Mouse (Mus musculus) CH12F3 (cell line): ENCODE measurements around the gene Tsen34.
"Not testable (repeated sequence)": the region's sequence is repeated elsewhere in the genome, so short reads cannot be mapped to it uniquely, and the experiment has no call there.

ENCODE experiments used
- in situ Hi-C: fragments of 300-500 bp; cut with MboI; formaldehyde crosslinking; loops from 2 replicates; pipeline ENCODE4 v1.14.3; 2020; ENCODE audit warnings: low sequenced_read_pairs

Gene Tsen34

GRCm38 (mm10) chr7:3685400-3686187 lies 7.1 kb upstream of the Tsen34 start:
- in situ Hi-C loops, result no loop called here

- in situ Hi-C loops, result no loop called here
Measured at GRCm38 (mm10) chr7:3691919-3692318, 744 bp upstream of the Tsen34 start.

DNA sequence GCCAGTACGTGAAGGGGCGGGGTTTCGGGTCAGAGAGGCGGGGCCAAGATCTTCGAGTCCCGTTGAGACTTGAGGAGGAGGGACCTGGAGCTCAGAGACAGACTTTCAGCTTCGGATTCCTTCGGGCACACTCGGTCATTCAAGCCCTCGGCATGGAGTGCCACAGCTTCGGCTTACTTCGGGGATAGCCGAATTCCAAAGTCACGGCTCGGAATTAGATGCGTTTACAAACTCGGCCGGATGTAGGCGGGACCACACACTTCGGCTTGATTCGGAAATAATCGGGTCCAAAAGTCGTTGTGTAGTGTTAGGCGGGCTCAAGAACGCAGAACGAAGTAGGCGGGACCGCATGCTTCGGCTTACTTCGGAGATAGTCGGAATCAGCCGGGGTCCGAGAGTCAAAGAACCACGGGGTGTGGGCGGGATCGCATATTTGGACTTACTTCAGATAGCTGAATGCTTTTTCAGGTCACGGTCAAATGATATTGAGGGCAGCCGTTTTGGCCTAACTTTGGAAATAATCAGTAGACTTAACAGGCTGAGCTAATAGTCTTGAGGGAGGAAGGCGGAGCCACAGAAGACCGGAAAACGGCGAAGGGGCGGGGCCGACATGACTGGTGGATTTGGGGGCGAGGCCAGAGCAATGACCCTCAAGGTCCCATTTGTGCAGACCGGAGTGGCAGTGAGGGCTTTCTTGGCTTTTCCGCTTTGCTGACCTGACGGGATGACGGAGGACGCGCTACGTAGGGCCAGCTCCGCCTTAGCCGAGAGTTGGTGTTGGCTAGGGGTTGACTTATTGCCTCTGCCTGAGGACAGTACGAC lies 535 bp downstream of the Tsen34 start, which contains the start of gene Mboat7:
Mboat7 (minus strand) TSS at position 537 of the 822 bp plus-strand sequence.
- in situ Hi-C loops, result no loop called here

GRCm38 (mm10) chr7:3693809-3694075 lies 1.1 kb downstream of the Tsen34 start:
- in situ Hi-C loops, result no loop called here

GRCm38 (mm10) chr7:3694076-3694948 lies 1.6 kb downstream of the Tsen34 start:
- in situ Hi-C loops, result no loop called here

- in situ Hi-C loops, result not testable (repeated sequence)
Measured at GRCm38 (mm10) chr7:3694949-3695305, 2.3 kb downstream of the Tsen34 start.

DNA sequence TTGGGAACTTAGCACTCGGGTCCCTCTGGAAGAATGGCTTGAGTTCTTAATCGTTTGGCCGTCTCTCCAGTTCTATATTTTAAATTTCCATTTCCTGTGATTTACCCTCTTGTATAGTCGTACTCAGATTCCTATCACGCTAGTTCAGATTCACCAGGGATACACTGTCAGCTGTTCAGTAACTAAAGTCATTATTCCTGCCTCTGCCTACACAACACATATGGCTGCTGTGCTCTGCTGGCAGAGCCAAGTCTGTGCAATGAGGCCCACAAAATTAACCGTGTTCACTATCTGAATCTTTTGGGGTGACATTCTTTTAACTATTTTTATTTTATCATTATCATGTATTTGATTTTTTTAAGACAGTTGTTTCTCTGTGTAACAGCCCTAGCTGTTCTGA lies 5.8 kb downstream of the Tsen34 start:
- in situ Hi-C loops, result no loop called here

DNA sequence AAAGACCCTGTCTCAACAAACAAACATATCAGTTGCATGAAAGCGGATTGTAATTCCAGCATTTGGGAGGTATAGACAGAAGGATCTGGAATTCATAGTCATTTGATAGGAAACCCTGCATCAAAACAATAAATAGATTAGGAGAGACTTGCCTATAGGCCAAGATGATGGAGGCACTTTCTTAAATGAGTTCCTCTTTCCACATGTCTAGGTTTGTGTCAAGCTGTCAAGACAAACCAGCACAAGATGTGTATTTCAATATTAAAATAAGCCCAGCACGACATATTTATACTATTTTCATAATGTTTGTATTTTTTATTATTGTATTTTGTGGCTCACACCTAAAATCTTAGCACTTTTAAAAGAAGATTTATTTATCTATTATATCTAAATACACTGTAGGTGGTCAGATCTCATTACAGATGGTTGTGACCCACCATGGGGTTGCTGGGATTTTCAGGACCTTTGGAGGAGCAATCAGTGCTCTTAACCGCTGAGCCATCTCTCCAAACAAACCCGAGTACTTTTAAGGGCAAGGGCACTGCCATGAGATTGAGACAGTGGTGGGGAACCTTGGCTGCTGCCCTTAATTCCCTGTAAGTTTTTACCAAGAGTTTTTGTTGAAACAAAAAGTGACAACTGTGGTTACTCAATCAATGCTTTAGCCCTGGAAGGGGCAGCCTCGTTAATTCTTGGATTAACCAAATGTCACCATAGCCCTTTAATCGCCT lies 10.7 kb downstream of the Tsen34 start:
- in situ Hi-C loops, result no loop called here

GRCm38 (mm10) chr7:3703879-3704441 lies 11.3 kb downstream of the Tsen34 start, which contains the start of gene Rps9:
TSS of gene Rps9 (plus strand) at chr7:3703993.
- in situ Hi-C loops, result no loop called here

GRCm38 (mm10) chr7:3704475-3704874 lies 11.8 kb downstream of the Tsen34 start:
- in situ Hi-C loops, result no loop called here

DNA sequence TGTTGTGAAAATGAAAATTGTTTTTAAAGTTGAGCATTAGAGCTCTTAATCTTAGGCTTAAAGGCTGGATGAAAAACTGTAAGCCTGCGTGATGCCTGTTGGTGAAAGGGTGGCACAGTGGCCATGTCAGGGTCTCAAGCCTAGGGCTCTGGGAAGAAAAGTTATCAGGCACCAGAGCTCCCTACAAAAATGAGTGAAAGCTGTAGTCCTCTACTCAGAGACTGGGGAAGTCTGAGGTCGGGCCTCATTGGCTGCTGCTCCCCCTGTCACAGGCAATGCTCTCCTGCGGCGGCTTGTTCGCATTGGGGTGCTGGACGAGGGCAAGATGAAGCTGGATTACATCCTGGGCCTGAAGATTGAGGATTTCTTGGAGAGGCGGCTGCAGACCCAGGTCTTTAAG lies 12.8 kb downstream of the Tsen34 start:
- in situ Hi-C loops, result not testable (repeated sequence)

DNA sequence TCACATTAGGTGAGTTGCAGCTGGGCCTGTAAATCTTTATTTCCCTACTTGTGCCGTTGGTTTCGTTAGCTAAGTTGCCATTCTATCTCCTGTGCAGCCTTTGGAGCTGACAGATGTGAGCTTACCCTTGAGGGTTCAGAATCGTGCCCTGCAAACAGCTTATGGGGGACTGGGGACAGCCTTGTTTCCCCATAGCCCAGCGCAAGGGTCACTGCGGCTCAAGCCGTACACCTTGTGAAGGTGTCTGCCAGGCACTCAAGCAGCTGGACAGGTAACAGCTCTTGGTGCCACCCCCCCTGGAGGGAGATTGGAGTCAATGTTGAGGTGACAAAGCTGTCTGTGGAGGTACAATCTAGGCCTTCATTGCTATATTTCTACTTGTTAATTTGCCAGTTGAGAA lies 13.2 kb downstream of the Tsen34 start:
- in situ Hi-C loops, result no loop called here

- in situ Hi-C loops, result no loop called here
Measured at GRCm38 (mm10) chr7:3706343-3706934, 13.8 kb downstream of the Tsen34 start.

- in situ Hi-C loops, result no loop called here
Measured at GRCm38 (mm10) chr7:3707027-3707426, 14.4 kb downstream of the Tsen34 start.

- in situ Hi-C loops, result no loop called here
Measured at GRCm38 (mm10) chr7:3707568-3708413, 15.1 kb downstream of the Tsen34 start.

DNA sequence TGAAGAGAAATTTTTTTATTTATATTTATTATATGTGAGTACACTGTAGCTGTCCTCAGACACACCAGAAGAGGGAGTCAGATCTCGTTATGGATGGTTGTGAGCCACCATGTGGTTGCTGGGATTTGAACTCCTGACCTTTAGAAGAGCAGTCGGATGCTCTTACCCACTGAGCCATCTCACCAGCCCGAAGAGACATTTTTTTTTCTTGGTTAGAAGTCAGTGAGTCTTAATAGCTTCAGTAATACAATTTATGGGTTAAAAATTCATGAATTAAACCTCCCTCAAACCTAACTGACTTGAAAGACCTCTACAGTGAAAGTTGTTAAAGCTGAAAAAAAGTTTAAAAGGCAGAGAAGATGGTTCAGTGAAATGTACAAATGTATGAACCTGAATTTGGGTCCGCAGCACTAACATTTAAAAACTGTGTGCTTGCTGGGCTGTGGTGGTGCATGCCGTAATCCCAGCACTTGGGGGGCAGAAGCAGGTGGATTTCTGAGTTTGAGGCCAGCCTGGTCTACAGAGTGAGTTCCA lies 15.9 kb downstream of the Tsen34 start:
- in situ Hi-C loops, result not testable (repeated sequence)

GRCm38 (mm10) chr7:3709000-3709399 lies 16.3 kb downstream of the Tsen34 start:
- in situ Hi-C loops, result no loop called here

- in situ Hi-C loops, result no loop called here
Measured at GRCm38 (mm10) chr7:3712264-3712942, 19.7 kb downstream of the Tsen34 start.
